ENCODE assay signal across 23 mouse cellular contexts in genomic region chr16:64676865-64677264, GRCm38 (mm10).
DNase-seq lines count a peak whose midpoint lies in the region; ATAC-seq and TF ChIP-seq lines count a peak whose summit lies in the region.
"Had no signal": no experiment of that assay in that cellular context is flagged by ENCODE, and none has a peak within 500 bp of the region (broad histone marks: within the 10 kb centered on the region; RNA-seq: fewer than 3 reads in every experiment).

No protein-coding gene starts in this region.

- no peak overlapping the region for H3K4me2 ChIP-seq in embryonic facial prominence, embryonic 13.5 days
- H3K4me2 ChIP-seq in intestine, embryonic 14.5 days (ENCODE audit: low read length) = no peak overlapping the region
- no peak overlapping the region for H3K4me2 ChIP-seq in intestine, postnatal 0 days (replicated peaks; ENCODE audit: low read depth)
- no peak overlapping the region for H3K4me2 ChIP-seq in midbrain, embryonic 16.5 days (ENCODE audit: low read length)
- H3K4me2 ChIP-seq in midbrain, embryonic 13.5 days (replicated peaks) = no peak overlapping the region
- no peak overlapping the region for H3K4me2 ChIP-seq in intestine, embryonic 16.5 days (ENCODE audit: low read depth, low read length)
- H3K4me2 ChIP-seq: kidney, embryonic 15.5 days; limb, embryonic 13.5 days; liver, embryonic 13.5 days; neural tube, embryonic 13.5 days had no signal

- H3K9me3 ChIP-seq in embryonic facial prominence, embryonic 13.5 days = no peaks in the 10 kb centered on the region
- no peaks in the 10 kb centered on the region for H3K9me3 ChIP-seq in embryonic facial prominence, embryonic 10.5 days
- H3K9me3 ChIP-seq in intestine, embryonic 14.5 days (ENCODE audit: control insufficient read depth, low read length) = no peaks in the 10 kb centered on the region
- H3K9me3 ChIP-seq in intestine, postnatal 0 days (ENCODE audit: control insufficient read depth) = no peaks in the 10 kb centered on the region
- H3K9me3 ChIP-seq in midbrain, embryonic 16.5 days (replicated peaks; ENCODE audit: control insufficient read depth, low read length, poor library complexity, severe bottlenecking) = no peaks in the 10 kb centered on the region
- H3K9me3 ChIP-seq in midbrain, embryonic 13.5 days = peaks cover 6% of the 10 kb centered on the region; the same call in 1 of the 2 replicates
- no peaks in the 10 kb centered on the region for H3K9me3 ChIP-seq in intestine, embryonic 16.5 days (ENCODE audit: control insufficient read depth, low read length)
- H3K9me3 ChIP-seq: G1E; kidney, embryonic 15.5 days; limb, embryonic 13.5 days; liver, embryonic 13.5 days; megakaryocyte, embryonic 14.5 days; neural tube, embryonic 13.5 days had no signal

- 58% methylated on average over 3 of the region's 3 CpGs for WGBS in embryonic facial prominence, embryonic 13.5 days
- 79% methylated on average over 3 of the region's 3 CpGs for WGBS in embryonic facial prominence, embryonic 10.5 days
- WGBS in intestine, embryonic 14.5 days = 53% methylated on average over 3 of the region's 3 CpGs
- 72% methylated on average over 3 of the region's 3 CpGs for WGBS in intestine, postnatal 0 days
- 52% methylated on average over 3 of the region's 3 CpGs for WGBS in midbrain, embryonic 16.5 days
- WGBS in midbrain, embryonic 13.5 days = 64% methylated on average over 3 of the region's 3 CpGs
- 55% methylated on average over 3 of the region's 3 CpGs for whole genome bisulfite sequencing in intestine, embryonic 16.5 days

- H3K4me1 ChIP-seq in embryonic facial prominence, embryonic 13.5 days = peaks cover 12% of the 10 kb centered on the region; the same call in 1 of the 2 replicates
- H3K4me1 ChIP-seq in embryonic facial prominence, embryonic 10.5 days = no peaks in the 10 kb centered on the region
- peaks cover 4% of the 10 kb centered on the region; the same call in 1 of the 2 replicates for H3K4me1 ChIP-seq in intestine, embryonic 14.5 days (replicated peaks; ENCODE audit: control insufficient read depth, insufficient read depth, low read length)
- no peaks in the 10 kb centered on the region for H3K4me1 ChIP-seq in intestine, postnatal 0 days (replicated peaks; ENCODE audit: control insufficient read depth, insufficient read depth, low read length)
- H3K4me1 ChIP-seq in midbrain, embryonic 16.5 days (ENCODE audit: control insufficient read depth, insufficient read depth, low read length) = no peaks in the 10 kb centered on the region
- H3K4me1 ChIP-seq in midbrain, embryonic 13.5 days (replicated peaks) = peaks cover 9% of the 10 kb centered on the region; the same call in 1 of the 2 replicates
- H3K4me1 ChIP-seq in intestine, embryonic 16.5 days (ENCODE audit: control insufficient read depth, insufficient read depth, low read length) = 0 out of 2 replicates have a peak, but pooled peaks cover 2% of the 10 kb centered on the region
- H3K4me1 ChIP-seq: kidney, embryonic 15.5 days; liver, embryonic 13.5 days; megakaryocyte, embryonic 14.5 days had no signal

- DNase-seq in embryonic facial prominence, embryonic 10.5 days (ENCODE audit: low spot score) = no peak
- DNase-seq in intestine, embryonic 14.5 days (ENCODE audit: low spot score) = no peak
- no peak for DNase-seq in thymus, postnatal 10 days (ENCODE audit: low spot score in 2 of 2)
- DNase-seq: adrenal gland, postnatal 10 days; cerebellum, adult 11 months; cerebellum, postnatal 36 days; gastrocnemius, postnatal 14 days; heart, adult 2 months; heart, postnatal 36 days; liver, embryonic 13.5 days; lung, postnatal 14 days had no signal

- no peak overlapping the region for H3K4me3 ChIP-seq in embryonic facial prominence, embryonic 13.5 days
- no peak overlapping the region for H3K4me3 ChIP-seq in embryonic facial prominence, embryonic 10.5 days
- no peak overlapping the region for H3K4me3 ChIP-seq in intestine, embryonic 14.5 days (ENCODE audit: low read depth, low read length)
- no peak overlapping the region for H3K4me3 ChIP-seq in intestine, postnatal 0 days (ENCODE audit: low read depth, low read length)
- no peak overlapping the region for H3K4me3 ChIP-seq in midbrain, embryonic 16.5 days (ENCODE audit: low read depth, low read length)
- H3K4me3 ChIP-seq in midbrain, embryonic 13.5 days (replicated peaks) = no peak overlapping the region
- no peak overlapping the region for H3K4me3 ChIP-seq in intestine, embryonic 16.5 days (ENCODE audit: low read length)
- H3K4me3 ChIP-seq: heart, adult 2 months; kidney, embryonic 15.5 days; limb, embryonic 13.5 days; liver, embryonic 13.5 days; megakaryocyte, embryonic 14.5 days; neural tube, embryonic 13.5 days had no signal

- no peak overlapping the region for H3K9ac ChIP-seq in embryonic facial prominence, embryonic 13.5 days
- no peak overlapping the region for H3K9ac ChIP-seq in intestine, embryonic 14.5 days (ENCODE audit: low read length)
- no peak overlapping the region for H3K9ac ChIP-seq in intestine, postnatal 0 days (ENCODE audit: low read depth, low read length)
- H3K9ac ChIP-seq in midbrain, embryonic 16.5 days (ENCODE audit: low read depth, low read length) = no peak overlapping the region
- H3K9ac ChIP-seq in midbrain, embryonic 13.5 days (replicated peaks) = no peak overlapping the region
- no peak overlapping the region for H3K9ac ChIP-seq in intestine, embryonic 16.5 days (ENCODE audit: low read depth, low read length)
- H3K9ac ChIP-seq: kidney, embryonic 15.5 days; limb, embryonic 13.5 days; liver, embryonic 13.5 days; neural tube, embryonic 13.5 days had no signal

- no peaks in the 10 kb centered on the region for H3K36me3 ChIP-seq in embryonic facial prominence, embryonic 13.5 days
- H3K36me3 ChIP-seq in embryonic facial prominence, embryonic 10.5 days (replicated peaks) = no peaks in the 10 kb centered on the region
- H3K36me3 ChIP-seq in intestine, embryonic 14.5 days (ENCODE audit: control insufficient read depth, insufficient read depth, low read length) = no peaks in the 10 kb centered on the region
- no peaks in the 10 kb centered on the region for H3K36me3 ChIP-seq in intestine, postnatal 0 days (ENCODE audit: control insufficient read depth, insufficient read depth)
- no peaks in the 10 kb centered on the region for H3K36me3 ChIP-seq in midbrain, embryonic 16.5 days (ENCODE audit: control insufficient read depth, insufficient read depth, low read length)
- no peaks in the 10 kb centered on the region for H3K36me3 ChIP-seq in midbrain, embryonic 13.5 days
- H3K36me3 ChIP-seq in intestine, embryonic 16.5 days (ENCODE audit: control insufficient read depth, insufficient read depth, low read length) = no peaks in the 10 kb centered on the region
- H3K36me3 ChIP-seq: G1E; kidney, embryonic 15.5 days; limb, embryonic 13.5 days; liver, embryonic 13.5 days; neural tube, embryonic 13.5 days had no signal

- no peak for ATAC-seq in embryonic facial prominence, embryonic 13.5 days (ENCODE audit: insufficient number of reproducible peaks, insufficient read depth, low FRiP score, low TSS enrichment, low read depth)
- no peak for ATAC-seq in intestine, embryonic 14.5 days (replicated peaks; ENCODE audit: low FRiP score, low TSS enrichment, low read depth)
- ATAC-seq in intestine, postnatal 0 days = no peak
- peak; percentile 66; the same call in 1 of the 2 replicates for ATAC-seq in midbrain, embryonic 16.5 days
- no peak for ATAC-seq in midbrain, embryonic 13.5 days
- ATAC-seq in intestine, embryonic 16.5 days = peak; percentile 18; the same call in 1 of the 2 replicates
- ATAC-seq: activated CD4-positive, CD25-positive, alpha-beta regulatory T cell, adult 4 months; inflammation-experienced regulatory T-cells, adult 6 months had no signal

- no peak for TF ChIP-seq CTCF in intestine, postnatal 0 days (IDR thresholded peaks at IDR 0.05; ENCODE audit: low read depth)

- H3K27ac ChIP-seq in embryonic facial prominence, embryonic 13.5 days = peak overlapping the region; percentile 60
- no peak overlapping the region for H3K27ac ChIP-seq in embryonic facial prominence, embryonic 10.5 days (replicated peaks)
- peak overlapping the region; percentile 16; the same call in 1 of the 2 replicates for H3K27ac ChIP-seq in intestine, embryonic 14.5 days (ENCODE audit: low read depth)
- H3K27ac ChIP-seq in intestine, postnatal 0 days (ENCODE audit: low read depth, low read length) = no peak overlapping the region
- H3K27ac ChIP-seq in midbrain, embryonic 16.5 days (ENCODE audit: low read length) = no peak overlapping the region
- H3K27ac ChIP-seq in midbrain, embryonic 13.5 days = no peak overlapping the region
- H3K27ac ChIP-seq in intestine, embryonic 16.5 days (ENCODE audit: low read length) = no peak overlapping the region
- H3K27ac ChIP-seq: heart, adult 2 months; kidney, embryonic 15.5 days; limb, embryonic 13.5 days; liver, embryonic 13.5 days; neural tube, embryonic 13.5 days had no signal

- H3K27me3 ChIP-seq in embryonic facial prominence, embryonic 13.5 days = no peaks in the 10 kb centered on the region
- H3K27me3 ChIP-seq in embryonic facial prominence, embryonic 10.5 days (replicated peaks; ENCODE audit: low read depth, poor library complexity, severe bottlenecking) = no peaks in the 10 kb centered on the region
- H3K27me3 ChIP-seq in intestine, embryonic 14.5 days (replicated peaks; ENCODE audit: control insufficient read depth, insufficient read depth, low read length) = no peaks in the 10 kb centered on the region
- H3K27me3 ChIP-seq in intestine, postnatal 0 days (replicated peaks; ENCODE audit: control insufficient read depth, insufficient read depth, low read length) = no peaks in the 10 kb centered on the region
- H3K27me3 ChIP-seq in midbrain, embryonic 16.5 days (ENCODE audit: control insufficient read depth, insufficient read depth, low read depth, low read length) = no peaks in the 10 kb centered on the region; the same call in 1 of the 2 replicates
- H3K27me3 ChIP-seq in midbrain, embryonic 13.5 days = peaks cover 31% of the 10 kb centered on the region
- H3K27me3 ChIP-seq in intestine, embryonic 16.5 days (replicated peaks; ENCODE audit: control insufficient read depth, insufficient read depth, low read length) = no peaks in the 10 kb centered on the region
- H3K27me3 ChIP-seq: kidney, embryonic 15.5 days; limb, embryonic 13.5 days; liver, embryonic 13.5 days; megakaryocyte, embryonic 14.5 days; neural tube, embryonic 13.5 days had no signal

Comparison
In these comparisons a context has a peak if more than half of its experiments do, and no peak if none do; other contexts are left out.
1. ATAC-seq: peak in midbrain, embryonic 16.5 days (single experiment) and intestine, embryonic 16.5 days (single experiment); none in embryonic facial prominence, embryonic 13.5 days (single experiment), intestine, embryonic 14.5 days (single experiment), intestine, postnatal 0 days (single experiment) and midbrain, embryonic 13.5 days (single experiment).
2. H3K27ac ChIP-seq: peak in embryonic facial prominence, embryonic 13.5 days (single experiment) and intestine, embryonic 14.5 days (single experiment); none in embryonic facial prominence, embryonic 10.5 days (single experiment), intestine, postnatal 0 days (single experiment), midbrain, embryonic 16.5 days (single experiment), midbrain, embryonic 13.5 days (single experiment) and intestine, embryonic 16.5 days (single experiment).